Mouse (Mus musculus): ENCODE measurements around the gene Amy2a3.
"Not testable (repeated sequence)": the region's sequence is repeated elsewhere in the genome, so short reads cannot be mapped to it uniquely, and the experiment has no call there.

Gene Amy2a3

GRCm38 (mm10) chr3:113323952-113324351 lies at the start of gene Amy2a3:
Gene Amy2a3 (minus strand): TSS chr3:113324052.
- not testable (repeated sequence) for DNase-seq (ENCODE audit: low spot score in 2 of 2)

GRCm38 (mm10) chr3:113356558-113356957 lies 32.7 kb upstream of the Amy2a3 start, which contains the start of gene Amy2a2:
Gene Amy2a2 (minus strand): TSS chr3:113356658.
- DNase-seq (ENCODE audit: low spot score in 2 of 2): not testable (repeated sequence)

- not testable (repeated sequence) for DNase-seq (ENCODE audit: low spot score in 2 of 2)
Observed at GRCm38 (mm10) chr3:113345484-113345883, 21.6 kb upstream of the Amy2a3 start.

GRCm38 (mm10) chr3:113312937-113313336 lies 10.9 kb downstream of the Amy2a3 start:
- not testable (repeated sequence) for DNase-seq (ENCODE audit: low spot score in 2 of 2)

- not testable (repeated sequence) for DNase-seq (ENCODE audit: low spot score in 2 of 2)
Observed at GRCm38 (mm10) chr3:113291349-113291748, 32.5 kb downstream of the Amy2a3 start, which contains the start of gene Amy2a4. Gene Amy2a4 (minus strand): TSS chr3:113291449.

- DNase-seq (ENCODE audit: low spot score in 2 of 2): not testable (repeated sequence)
Observed at GRCm38 (mm10) chr3:113280285-113280684, 43.6 kb downstream of the Amy2a3 start.

GRCm38 (mm10) chr3:113279586-113279985 lies 44.3 kb downstream of the Amy2a3 start:
- DNase-seq (ENCODE audit: low spot score in 2 of 2): not testable (repeated sequence)

Measured in urinary bladder, postnatal 4 days (tissue).